Mouse (Mus musculus) myocyte (in vitro differentiated cells): ENCODE data around the gene Klf17. TPM values are rescaled to one million over a fixed set of nuclear protein-coding genes. Genes with fewer than 3 reads are reported as not detected.

ENCODE experiments used
- H3K27me3 ChIP-seq: one replicate; pipeline ENCODE4 v1.6.1; 2011; ENCODE audit not compliant: control insufficient read depth, insufficient read depth, insufficient read length
- H3K36me3 ChIP-seq: one replicate; pipeline ENCODE4 v1.6.1; 2011; ENCODE audit not compliant: control insufficient read depth, insufficient read depth
- H3K4me2 ChIP-seq: one replicate; pipeline ENCODE4 v1.6.1; 2011; ENCODE audit warnings: low read depth, control low read depth
- H3K4me3 ChIP-seq: one replicate; pipeline ENCODE4 v1.5.1; 2011; ENCODE audit warnings: mild to moderate bottlenecking, control low read depth, moderate library complexity
- H3K79me2 ChIP-seq: one replicate; pipeline ENCODE4 v1.6.1; 2011; ENCODE audit not compliant: control insufficient read depth, insufficient read depth
- H3ac ChIP-seq: one replicate; pipeline ENCODE4 v1.6.1; 2011; ENCODE audit not compliant: control insufficient read depth, insufficient read length
- CEBPB ChIP-seq: IDR thresholded peaks from 2 replicates; pipeline ENCODE4 v1.6.1; 2011; ENCODE audit warnings: mild to moderate bottlenecking, moderate library complexity; ENCODE audit not compliant: poor library complexity, insufficient read depth, severe bottlenecking
- E2F4 ChIP-seq: IDR thresholded peaks from one replicate; pipeline ENCODE4 v1.6.1; 2011; ENCODE audit warnings: mild to moderate bottlenecking, control low read depth, moderate library complexity; ENCODE audit not compliant: insufficient read depth
- MAX ChIP-seq: IDR thresholded peaks from one replicate; pipeline ENCODE4 v1.6.1; 2011; ENCODE audit warnings: low read depth, mild to moderate bottlenecking, control low read depth
- MYOD1 ChIP-seq, 3 experiments: IDR thresholded peaks; one replicate each; pipeline ENCODE4 v1.6.1; 2011; ENCODE audit warnings: control low read depth in 2 of 3, low read depth in 2 of 3, mild to moderate bottlenecking in 2 of 3, moderate library complexity in 1 of 3; ENCODE audit not compliant: insufficient read length in 2 of 3, control insufficient read depth in 1 of 3
- MYOG ChIP-seq, 3 experiments: IDR thresholded peaks; one replicate each; pipeline ENCODE4 v1.6.1; 2011; ENCODE audit warnings: control low read depth in 2 of 3, low read depth in 2 of 3, mild to moderate bottlenecking in 2 of 3; ENCODE audit not compliant: insufficient read length in 2 of 3, control insufficient read depth in 1 of 3, insufficient read depth in 1 of 3
- POLR2A ChIP-seq: IDR thresholded peaks from one replicate; pipeline ENCODE4 v1.6.1; 2011; ENCODE audit warnings: low read depth, mild to moderate bottlenecking, control low read depth, moderate library complexity; ENCODE audit not compliant: insufficient read length
- POLR2AphosphoS2 ChIP-seq: IDR thresholded peaks from one replicate; pipeline ENCODE4 v1.6.1; 2011; ENCODE audit warnings: low read depth, control low read depth; ENCODE audit not compliant: insufficient read length
- REST ChIP-seq: IDR thresholded peaks from one replicate; pipeline ENCODE4 v1.6.1; 2011; ENCODE audit warnings: mild to moderate bottlenecking, control low read depth, moderate library complexity; ENCODE audit not compliant: insufficient read depth, insufficient read length
- SRF ChIP-seq: IDR thresholded peaks from one replicate; pipeline ENCODE4 v1.6.1; 2011; ENCODE audit warnings: low read depth; ENCODE audit not compliant: control insufficient read depth, insufficient read length
- TCF12 ChIP-seq: IDR thresholded peaks from one replicate; pipeline ENCODE4 v1.6.1; 2011; ENCODE audit warnings: mild to moderate bottlenecking, control low read depth; ENCODE audit not compliant: poor library complexity, insufficient read depth, severe bottlenecking
- TCF3 ChIP-seq: IDR thresholded peaks from one replicate; pipeline ENCODE4 v1.6.1; 2011; ENCODE audit warnings: low read depth, control low read depth; ENCODE audit not compliant: insufficient read length
- USF1 ChIP-seq: IDR thresholded peaks from one replicate; pipeline ENCODE4 v1.6.1; 2011; ENCODE audit warnings: low read depth, mild to moderate bottlenecking, control low read depth, moderate library complexity
- polyA plus RNA-seq: library from polyadenylated mRNA; unstranded; fragments of >200 nt; fragmentation: generic; extraction: Trizol; gene quantifications from one replicate; pipeline ENCODE4 v1.2.1, GENCODE M21; 2012; ENCODE audit warnings: missing spikeins

Gene Klf17
- polyA plus RNA-seq, 1 experiment: not detected

GRCm38 (mm10) chr4:117712314-117712713 lies 53.1 kb downstream of the Klf17 start:
- peaks cover 39% of the 10 kb centered on the region for H3K27me3 ChIP-seq
- TF ChIP-seq CEBPB (no peak), POLR2A (no peak), E2F4 (no peak), TCF12 (no peak), USF1 (no peak), SRF (no peak), REST (no peak), TCF3 (no peak), MYOD1 (IDR thresholded peaks at IDR 0.05; ENCODE audit: control insufficient read depth in 1 of 3, insufficient read length in 2 of 3, low read depth in 2 of 3) (no peak), POLR2AphosphoS2 (no peak), MAX (no peak), MYOG (IDR thresholded peaks at IDR 0.05; ENCODE audit: control insufficient read depth in 1 of 3, insufficient read depth in 1 of 3, insufficient read length in 2 of 3, low read depth in 2 of 3) (no peak)
- no peak overlapping the region for H3K4me3 ChIP-seq
- H3K79me2 ChIP-seq: no peaks in the 10 kb centered on the region
- H3ac ChIP-seq: no peak overlapping the region
- no peaks in the 10 kb centered on the region for H3K36me3 ChIP-seq
- H3K4me2 ChIP-seq: no peak overlapping the region

GRCm38 (mm10) chr4:117708780-117709550 lies 56.5 kb downstream of the Klf17 start:
- no peak overlapping the region for H3K4me3 ChIP-seq
- no peaks in the 10 kb centered on the region for H3K79me2 ChIP-seq
- H3K36me3 ChIP-seq: no peaks in the 10 kb centered on the region
- H3K27me3 ChIP-seq: peaks cover 36% of the 10 kb centered on the region
- no peak overlapping the region for H3K4me2 ChIP-seq
- no peak for TF ChIP-seq MYOG (IDR thresholded peaks at IDR 0.05; ENCODE audit: control insufficient read depth in 1 of 3, insufficient read depth in 1 of 3, insufficient read length in 2 of 3, low read depth in 2 of 3)
- TF ChIP-seq MAX: no peak
- no peak for TF ChIP-seq POLR2A
- no peak for TF ChIP-seq SRF
- no peak for TF ChIP-seq TCF3
- TF ChIP-seq POLR2AphosphoS2: no peak
- TF ChIP-seq REST: no peak
- no peak for TF ChIP-seq E2F4
- TF ChIP-seq TCF12: no peak
- no peak for TF ChIP-seq CEBPB
- no peak for TF ChIP-seq USF1
- no peak for TF ChIP-seq MYOD1 (IDR thresholded peaks at IDR 0.05; ENCODE audit: control insufficient read depth in 1 of 3, insufficient read length in 2 of 3, low read depth in 2 of 3)
- H3ac ChIP-seq: no peak overlapping the region

Other genes with a start within 250 kb of the Klf17 start
- 97.2 TPM for gene Eri3, start 215.3 kb downstream of the Klf17 start, polyA plus RNA-seq
- 28.0 TPM for gene Dmap1, start 83.4 kb downstream of the Klf17 start, polyA plus RNA-seq
- gene Gm12845, start 41.2 kb downstream of the Klf17 start, polyA plus RNA-seq: not detected
- gene Slc6a9, start 68.9 kb upstream of the Klf17 start, polyA plus RNA-seq: 129 TPM
- gene Ccdc24, start 106.9 kb upstream of the Klf17 start, polyA plus RNA-seq: 1.8 TPM
- 41.6 TPM for gene B4galt2, start 117.8 kb upstream of the Klf17 start, polyA plus RNA-seq
- 470 TPM for gene Atp6v0b, start 121.7 kb upstream of the Klf17 start, polyA plus RNA-seq
- gene Dph2, start 126.4 kb upstream of the Klf17 start, polyA plus RNA-seq: 8.5 TPM
- 62.2 TPM for gene Ipo13, start 149.4 kb upstream of the Klf17 start, polyA plus RNA-seq
- gene Artn, start 164.1 kb upstream of the Klf17 start, polyA plus RNA-seq: 15.9 TPM